Mouse (Mus musculus) midbrain, embryonic 11.5 days (tissue): ENCODE results near the gene Kl. TPM values are rescaled to one million over a fixed set of nuclear protein-coding genes. Genes with fewer than 3 reads are reported as not detected.

Experiments
- ATAC-seq: fragments of 200-750 bp; cut with Nextera tagmentation; 2 replicates; pipeline ENCODE4 v1.8.0; 2017; ENCODE audit warnings: moderate TSS enrichment, moderate library complexity; ENCODE audit not compliant: low FRiP score
- DNase-seq: peaks from one replicate; pipeline ENCODE4 v3.0.0; 2015; ENCODE audit warnings: low spot score; ENCODE audit errors: missing footprints
- H3K27ac ChIP-seq: fragments of 300-500 bp; sonication (generic); 2 replicates; pipeline ENCODE4 v1.5.1; 2014; ENCODE audit warnings: low read depth, low read length
- H3K27me3 ChIP-seq: fragments of 300-500 bp; sonication (generic); 2 replicates; pipeline ENCODE4 v1.6.1; 2014; ENCODE audit warnings: mild to moderate bottlenecking, low read length, moderate library complexity, mixed read lengths; ENCODE audit not compliant: control insufficient read depth, insufficient read depth
- H3K36me3 ChIP-seq: fragments of 300-500 bp; sonication (generic); 2 replicates; pipeline ENCODE4 v1.6.1; 2014; ENCODE audit warnings: mild to moderate bottlenecking, low read length, moderate library complexity, mixed read lengths; ENCODE audit not compliant: control insufficient read depth, insufficient read depth
- H3K4me1 ChIP-seq: fragments of 300-500 bp; sonication (generic); 2 replicates; pipeline ENCODE4 v1.6.1; 2014; ENCODE audit warnings: low read length; ENCODE audit not compliant: control insufficient read depth, insufficient read depth
- H3K4me2 ChIP-seq: fragments of 300-500 bp; sonication (generic); 2 replicates; pipeline ENCODE4 v1.6.1; 2014; ENCODE audit warnings: mild to moderate bottlenecking, moderate library complexity
- H3K4me3 ChIP-seq: fragments of 300-500 bp; sonication (generic); 2 replicates; pipeline ENCODE4 v1.5.1; 2014; ENCODE audit warnings: low read depth, low read length
- H3K9ac ChIP-seq: fragments of 300-500 bp; sonication (generic); 2 replicates; pipeline ENCODE4 v1.6.1; 2014; ENCODE audit warnings: low read length
- H3K9me3 ChIP-seq: fragments of 300-500 bp; sonication (generic); 2 replicates; pipeline ENCODE4 v1.6.1; 2016; ENCODE audit warnings: low read length; ENCODE audit not compliant: control insufficient read depth
- WGBS: fragments of 180-500 bp; shearing (Covaris S2); extraction: QIAGEN DNeasy Blood & Tissue Kit; methylation state at CpG from one replicate; pipeline ENCODE4 v1.1.7; 2014; 5-methylcytosine and 5-hydroxymethylcytosine counted together
- polyA plus RNA-seq: library from polyadenylated mRNA; unstranded; fragments of >200 nt; fragmentation: Nextera tagmentation; extraction: Ambion mirVana; gene quantifications from 2 replicates; pipeline ENCODE4 v1.2.1, GENCODE M21; 2014

Kl gene
- polyA plus RNA-seq = 0.23 and 0.34 TPM in 2 replicates

GRCm38 (mm10) chr5:150952328-150952668, at the start of gene Kl:
Kl (plus strand) TSS chr5:150952607.
- Histone ChIP-seq H3K9me3 (no peaks in the 10 kb centered on the region; the same call in 1 of the 2 replicates), H3K27ac (no peak within 1 kb of the TSS), H3K4me1 (0 out of 2 replicates have a peak, but pooled peaks cover 2% of the 10 kb centered on the region), H3K9ac (peak within 1 kb of the TSS; percentile 51), H3K4me2 (peak within 1 kb of the TSS; percentile 61), H3K36me3 (no peaks in the 10 kb centered on the region), H3K4me3 (peak within 1 kb of the TSS; percentile 40), H3K27me3 (peaks cover 24% of the 10 kb centered on the region)
- WGBS = 4% methylated on average over 22 of the region's 22 CpGs
- DNase-seq (peak; percentile 87), ATAC-seq (no peak; the same call in 1 of the 2 replicates)

GRCm38 (mm10) chr5:150906053-150907040, 46.1 kb upstream of the Kl start:
- Histone ChIP-seq H3K4me1 (peaks cover 12% of the 10 kb centered on the region), H3K27ac (peak overlapping the region; percentile 71), H3K4me2 (peak overlapping the region; percentile 24), H3K27me3 (no peaks in the 10 kb centered on the region), H3K4me3 (no peak overlapping the region), H3K9me3 (peaks cover 4% of the 10 kb centered on the region; the same call in 1 of the 2 replicates), H3K9ac (peak overlapping the region; percentile 9; the same call in 1 of the 2 replicates), H3K36me3 (no peaks in the 10 kb centered on the region)
- WGBS = 17% methylated on average over 9 of the region's 9 CpGs
- peak; percentile 90 for DNase-seq
- ATAC-seq = peak; percentile 93

- Histone ChIP-seq H3K36me3 (no peaks in the 10 kb centered on the region), H3K9me3 (peaks cover 4% of the 10 kb centered on the region; the same call in 1 of the 2 replicates), H3K4me1 (no peaks in the 10 kb centered on the region), H3K4me3 (no peak overlapping the region), H3K27me3 (no peaks in the 10 kb centered on the region), H3K4me2 (no peak overlapping the region), H3K27ac (no peak overlapping the region), H3K9ac (no peak overlapping the region)
- ATAC-seq = no peak
- DNase-seq = no peak
- whole genome bisulfite sequencing = 47% methylated on average over 2 of the region's 2 CpGs
Measured at GRCm38 (mm10) chr5:150912156-150912555, 40.3 kb upstream of the Kl start.

- ATAC-seq (no peak), DNase-seq (no peak)
- no peaks in the 10 kb centered on the region for H3K36me3 ChIP-seq
- no peak overlapping the region for H3K4me2 ChIP-seq
- WGBS = 56% methylated on average over 5 of the region's 5 CpGs
- no peaks in the 10 kb centered on the region for H3K4me1 ChIP-seq
- H3K27ac ChIP-seq = no peak overlapping the region
- peaks cover 4% of the 10 kb centered on the region; the same call in 1 of the 2 replicates for H3K9me3 ChIP-seq
- H3K27me3 ChIP-seq = no peaks in the 10 kb centered on the region
- H3K4me3 ChIP-seq = no peak overlapping the region
- no peak overlapping the region for H3K9ac ChIP-seq
Measured at GRCm38 (mm10) chr5:150912656-150913055, 39.8 kb upstream of the Kl start.

- H3K27me3 ChIP-seq = no peaks in the 10 kb centered on the region
- no peak for DNase-seq
- H3K9ac ChIP-seq = no peak overlapping the region
- no peak for ATAC-seq
- WGBS = 88% methylated on average over 4 of the region's 4 CpGs
- H3K9me3 ChIP-seq = no peaks in the 10 kb centered on the region
- no peak overlapping the region for H3K4me2 ChIP-seq
- H3K4me3 ChIP-seq = no peak overlapping the region
- no peaks in the 10 kb centered on the region for H3K4me1 ChIP-seq
- no peak overlapping the region for H3K27ac ChIP-seq
- H3K36me3 ChIP-seq = no peaks in the 10 kb centered on the region
Measured at GRCm38 (mm10) chr5:150915080-150916055, 37.0 kb upstream of the Kl start.

GRCm38 (mm10) chr5:150917131-150917858, 35.1 kb upstream of the Kl start:
- 82% methylated on average over 21 of the region's 21 CpGs for WGBS
- no peaks in the 10 kb centered on the region for H3K9me3 ChIP-seq
- no peak overlapping the region for H3K27ac ChIP-seq
- no peaks in the 10 kb centered on the region for H3K36me3 ChIP-seq
- no peak overlapping the region for H3K4me2 ChIP-seq
- H3K9ac ChIP-seq = no peak overlapping the region
- DNase-seq (no peak), ATAC-seq (no peak)
- H3K27me3 ChIP-seq = no peaks in the 10 kb centered on the region
- no peak overlapping the region for H3K4me3 ChIP-seq
- H3K4me1 ChIP-seq = no peaks in the 10 kb centered on the region

GRCm38 (mm10) chr5:150918599-150918998, 33.8 kb upstream of the Kl start:
- H3K27ac ChIP-seq = no peak overlapping the region
- H3K4me1 ChIP-seq = no peaks in the 10 kb centered on the region
- no peaks in the 10 kb centered on the region for H3K27me3 ChIP-seq
- ATAC-seq (peak; percentile 43; the same call in 1 of the 2 replicates), DNase-seq (no peak)
- no peak overlapping the region for H3K9ac ChIP-seq
- WGBS = 86% methylated on average over 13 of the region's 13 CpGs
- H3K9me3 ChIP-seq = no peaks in the 10 kb centered on the region
- no peak overlapping the region for H3K4me2 ChIP-seq
- no peak overlapping the region for H3K4me3 ChIP-seq
- H3K36me3 ChIP-seq = no peaks in the 10 kb centered on the region

- no peaks in the 10 kb centered on the region for H3K9me3 ChIP-seq
- DNase-seq (no peak), ATAC-seq (no peak)
- H3K9ac ChIP-seq = no peak overlapping the region
- H3K27me3 ChIP-seq = no peaks in the 10 kb centered on the region
- WGBS = 91% methylated on average over 4 of the region's 4 CpGs
- no peak overlapping the region for H3K4me3 ChIP-seq
- no peaks in the 10 kb centered on the region for H3K4me1 ChIP-seq
- no peaks in the 10 kb centered on the region for H3K36me3 ChIP-seq
- no peak overlapping the region for H3K4me2 ChIP-seq
- no peak overlapping the region for H3K27ac ChIP-seq
Measured at GRCm38 (mm10) chr5:150919269-150919668, 33.1 kb upstream of the Kl start.
